Mouse (Mus musculus) 416B (cell line): Measurements from ENCODE around the gene Rrp8.
A peak's percentile ranks its signal among the peaks of the same experiment; 100 is the strongest.

Experiments used
- DNase-seq: peaks from one replicate; pipeline ENCODE4 v3.0.0; 2011; ENCODE audit warnings: low read depth

Gene Rrp8

DNA sequence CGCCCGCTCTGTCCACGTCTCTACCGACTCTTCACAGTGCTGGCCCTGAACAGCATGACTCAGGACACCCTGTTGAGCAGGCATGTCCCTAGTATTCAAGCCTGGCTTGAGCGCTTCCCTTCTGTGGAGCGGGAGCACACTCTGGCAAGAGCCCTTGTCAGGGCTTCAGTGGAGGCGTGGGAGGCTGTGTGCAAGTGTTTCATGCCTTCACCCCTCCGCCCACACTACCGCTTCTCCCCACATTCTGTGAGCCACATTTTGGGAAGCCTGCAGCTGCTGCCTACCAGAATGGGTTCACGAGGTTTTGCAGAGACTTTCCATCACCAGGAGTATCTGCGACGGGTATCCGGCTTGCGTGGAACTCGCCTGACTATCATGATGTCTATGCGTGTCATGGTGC is 34.0 kb downstream of the Rrp8 start:
- no peak for DNase-seq

DNA sequence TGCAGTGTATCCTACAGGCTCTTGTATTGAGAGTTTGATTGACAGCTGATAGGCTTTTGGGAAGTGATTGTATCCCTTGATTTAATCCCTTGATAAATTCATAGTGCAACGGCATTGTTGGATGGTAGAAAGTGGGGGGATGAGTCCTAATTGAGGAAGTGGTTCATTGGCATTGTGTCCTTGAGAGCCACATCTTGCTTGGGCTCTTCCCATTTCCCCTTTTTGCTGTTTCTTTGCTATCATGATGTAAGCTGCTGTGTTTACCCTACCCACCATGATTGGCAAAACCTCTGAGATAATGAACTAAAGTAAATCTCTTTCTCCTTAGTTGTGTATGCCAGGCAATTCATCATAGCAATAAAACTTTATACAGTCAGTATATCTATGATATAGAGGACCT is 46.3 kb downstream of the Rrp8 start:
- DNase-seq = peak; percentile 40

DNA sequence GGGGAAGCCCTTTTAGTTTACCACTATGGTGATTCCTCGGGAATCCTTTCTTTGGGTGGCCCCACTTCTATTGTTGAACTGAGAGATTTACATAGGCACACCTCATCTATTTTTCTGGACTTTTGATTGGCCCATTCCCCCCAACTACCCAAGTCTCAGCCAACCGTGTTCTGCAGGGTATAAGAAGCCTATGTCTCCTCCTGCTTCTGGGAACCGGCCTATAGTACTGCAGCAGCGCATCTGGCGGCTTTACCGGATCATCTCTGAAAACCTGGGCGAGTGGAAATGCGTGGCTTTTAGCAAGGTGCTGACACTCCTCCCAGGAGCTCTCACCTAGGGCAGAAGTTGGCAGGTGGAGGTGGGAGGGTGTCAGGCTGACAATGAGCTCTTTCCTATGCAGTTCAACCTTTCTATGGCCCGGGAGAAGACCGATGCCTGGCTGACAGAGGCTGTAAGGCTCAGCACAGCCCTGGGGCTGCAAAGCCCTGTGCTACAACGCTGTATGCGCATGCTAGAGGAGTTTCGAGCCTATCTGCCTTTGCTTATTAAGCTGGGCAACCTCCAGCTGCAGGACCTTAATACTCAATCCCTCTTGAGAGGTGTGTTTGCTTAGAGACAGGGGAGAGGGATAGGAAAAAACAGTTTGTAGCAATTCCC is 51.5 kb downstream of the Rrp8 start:
- DNase-seq = no peak
